Mouse (Mus musculus) G1E (cell line): ENCODE results near the gene Clcn2.

Experiments used
- CTCF ChIP-seq: IDR thresholded peaks from 2 replicates; pipeline ENCODE4 v1.5.1; 2012; ENCODE audit warnings: low read depth, low read length, inconsistent platforms, mixed read lengths
- GATA1 ChIP-seq: IDR thresholded peaks from 2 replicates; pipeline ENCODE4 v1.6.1; 2012; ENCODE audit warnings: borderline replicate concordance, low read length, inconsistent platforms, mixed read lengths

DNA sequence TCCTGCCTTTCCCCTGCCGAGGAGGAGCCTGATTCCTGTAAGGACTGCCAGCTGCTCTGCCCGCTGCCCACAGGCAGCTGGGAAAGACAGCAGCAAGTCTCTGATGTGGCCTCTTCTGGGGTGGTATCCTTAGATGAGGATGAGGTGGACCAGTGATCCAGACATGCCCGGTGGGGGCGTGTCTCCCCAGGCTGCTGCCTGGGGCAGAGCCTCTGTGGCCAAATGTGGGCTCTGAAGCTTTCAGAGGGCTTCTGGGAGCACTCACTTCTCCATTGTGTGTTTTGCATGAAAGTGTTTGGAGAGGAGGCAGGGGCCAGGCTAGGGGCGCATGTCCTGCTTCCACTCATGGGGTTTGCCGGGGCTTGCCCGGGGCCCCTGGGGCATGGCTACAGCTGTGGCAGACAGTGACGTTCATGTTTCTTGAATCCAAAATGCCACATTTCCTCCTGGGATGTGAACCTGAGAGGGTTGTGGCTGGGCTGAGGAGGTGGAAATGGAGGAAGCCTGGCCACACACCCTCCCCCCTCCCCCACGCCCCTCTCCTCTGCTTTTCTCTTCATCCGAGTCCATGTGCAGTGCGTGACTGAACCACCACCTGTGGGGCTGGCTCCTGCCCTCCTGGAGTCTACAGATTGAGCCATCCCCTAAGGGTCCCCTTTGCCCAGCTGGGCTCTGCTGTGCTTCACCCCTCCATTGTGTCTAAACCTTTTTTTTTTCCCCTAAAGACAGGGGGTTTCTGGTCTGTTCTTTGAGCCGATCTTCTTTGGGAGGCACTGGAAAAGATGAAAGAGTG, 15.6 kb downstream of the Clcn2 start:
- no peak for TF ChIP-seq GATA1
- no peak for TF ChIP-seq CTCF
